Mouse (Mus musculus): ENCODE measurements around the gene Fam43b. TPM values are rescaled to one million over a fixed set of nuclear protein-coding genes. Genes with fewer than 3 reads are reported as not detected.

Fam43b gene
- polyA plus RNA-seq, 1 experiment, result not detected

DNA sequence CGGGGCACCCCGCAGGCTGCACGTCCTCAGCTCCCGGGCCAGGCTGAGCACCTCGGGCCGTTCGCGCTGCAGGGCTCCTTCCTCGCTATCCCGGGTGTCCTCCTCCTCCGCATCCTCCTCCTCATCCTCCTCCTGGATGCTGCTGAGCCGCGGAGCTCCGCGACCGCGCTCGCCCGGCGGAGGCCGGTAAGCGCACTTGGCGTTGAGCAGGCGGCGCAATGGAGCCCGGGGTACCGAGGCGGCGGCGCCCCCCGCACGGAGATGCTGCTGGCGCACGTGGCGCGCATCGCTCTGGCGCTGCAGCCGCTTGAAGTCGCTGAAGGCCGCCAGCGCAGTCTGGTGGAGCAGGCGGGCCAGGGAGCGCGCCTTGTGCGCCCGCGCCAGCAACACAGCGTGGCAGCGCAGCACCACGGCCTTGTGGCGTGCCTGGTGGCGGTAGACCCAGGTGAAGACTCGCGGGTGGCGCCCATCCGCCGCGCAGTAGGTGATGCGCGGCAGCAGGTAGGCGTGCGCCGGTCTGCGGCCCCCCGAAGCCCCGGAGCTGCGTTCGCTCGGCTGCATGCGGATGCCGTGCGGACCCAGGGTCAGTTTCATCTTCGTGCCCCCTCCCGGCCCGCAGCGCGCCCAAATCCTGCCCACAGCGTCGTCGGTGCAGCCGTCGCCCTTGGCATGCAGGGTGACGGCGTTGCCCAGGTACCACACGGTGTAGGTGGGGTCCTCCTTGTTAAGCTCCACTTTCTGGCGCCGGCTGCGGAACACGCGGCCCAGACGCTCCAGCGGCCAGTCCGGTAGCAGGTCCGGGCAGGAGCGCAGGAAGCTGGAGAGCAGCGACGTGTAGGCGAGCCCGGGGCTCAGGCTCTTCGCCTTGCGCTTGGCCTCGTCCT, 999 bp downstream of the Fam43b start:
- Histone ChIP-seq H3K27ac (ENCODE audit: insufficient read depth, low read length) (no peak overlapping the region), H3K4me3 (ENCODE audit: insufficient read depth, low read length) (no peak overlapping the region), H3K4me1 (ENCODE audit: control insufficient read depth, insufficient read depth, low read length) (no peaks in the 10 kb centered on the region)
- no peak for TF ChIP-seq POLR2A (IDR thresholded peaks at IDR 0.05; ENCODE audit: low read depth, low read length)

GRCm38 (mm10) chr4:138393703-138394102, 2.6 kb downstream of the Fam43b start:
- no peak overlapping the region for H3K4me3 ChIP-seq (ENCODE audit: insufficient read depth, low read length)

GRCm38 (mm10) chr4:138383789-138384188, 12.5 kb downstream of the Fam43b start:
- no peak overlapping the region for H3K4me3 ChIP-seq (ENCODE audit: insufficient read depth, low read length)
- H3K4me1 ChIP-seq (ENCODE audit: control insufficient read depth, insufficient read depth, low read length), result no peaks in the 10 kb centered on the region
- TF ChIP-seq CTCF (IDR thresholded peaks at IDR 0.05; ENCODE audit: borderline replicate concordance, insufficient read depth, low read length), result no peak
- no peak for TF ChIP-seq POLR2A (IDR thresholded peaks at IDR 0.05; ENCODE audit: low read depth, low read length)
- H3K27ac ChIP-seq (ENCODE audit: insufficient read depth, low read length), result no peak overlapping the region

More at GRCm38 (mm10) chr4:138393703-138394102, 2.6 kb downstream of the Fam43b start:
- Histone ChIP-seq H3K4me1 (ENCODE audit: control insufficient read depth, insufficient read depth, low read length) (no peaks in the 10 kb centered on the region), H3K27ac (ENCODE audit: insufficient read depth, low read length) (no peak overlapping the region)
- TF ChIP-seq POLR2A (IDR thresholded peaks at IDR 0.05; ENCODE audit: low read depth, low read length) (no peak), CTCF (IDR thresholded peaks at IDR 0.05; ENCODE audit: borderline replicate concordance, insufficient read depth, low read length) (no peak)

- TF ChIP-seq POLR2A (IDR thresholded peaks at IDR 0.05; ENCODE audit: low read depth, low read length) (no peak), CTCF (IDR thresholded peaks at IDR 0.05; ENCODE audit: borderline replicate concordance, insufficient read depth, low read length) (no peak)
- H3K27ac ChIP-seq (ENCODE audit: insufficient read depth, low read length), result no peak overlapping the region
These were observed 13.9 kb downstream of the Fam43b start for GRCm38 (mm10) chr4:138382462-138382861.

DNA sequence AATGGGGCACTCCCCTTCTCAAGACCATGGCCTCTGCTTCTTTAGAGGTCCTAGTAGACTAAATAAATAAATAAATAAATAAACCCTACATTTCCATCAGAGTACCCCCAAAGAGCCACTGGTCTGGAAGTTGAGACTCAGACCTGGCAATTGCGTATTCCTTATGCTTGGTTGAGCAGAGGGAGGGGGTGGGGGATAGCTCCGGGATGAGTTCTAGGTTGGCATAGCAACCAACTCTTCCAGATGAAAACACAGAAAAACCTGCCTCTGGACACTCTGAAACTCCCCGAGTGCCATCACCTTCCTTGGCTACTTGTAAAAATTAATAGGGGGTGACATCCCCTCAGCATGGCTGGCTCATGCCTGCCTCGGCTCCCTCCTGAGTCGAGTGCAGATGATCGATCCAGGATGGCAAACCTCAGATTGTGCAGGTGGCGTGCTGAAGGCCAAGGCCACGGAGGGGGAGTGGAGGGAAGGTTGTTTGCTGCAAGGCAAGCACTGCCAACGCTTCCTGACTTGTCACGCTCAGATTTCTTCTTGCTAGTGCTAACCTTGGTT, 16.1 kb downstream of the Fam43b start:
- Histone ChIP-seq H3K27ac (ENCODE audit: insufficient read depth, low read length) (no peak overlapping the region), H3K4me3 (ENCODE audit: insufficient read depth, low read length) (no peak overlapping the region), H3K4me1 (ENCODE audit: control insufficient read depth, insufficient read depth, low read length) (no peaks in the 10 kb centered on the region)
- TF ChIP-seq POLR2A (IDR thresholded peaks at IDR 0.05; ENCODE audit: low read depth, low read length) (no peak), CTCF (IDR thresholded peaks at IDR 0.05; ENCODE audit: borderline replicate concordance, insufficient read depth, low read length) (no peak)

More at GRCm38 (mm10) chr4:138382462-138382861, 13.9 kb downstream of the Fam43b start:
- H3K4me3 ChIP-seq (ENCODE audit: insufficient read depth, low read length), result no peak overlapping the region
- H3K4me1 ChIP-seq (ENCODE audit: control insufficient read depth, insufficient read depth, low read length), result no peaks in the 10 kb centered on the region

DNA sequence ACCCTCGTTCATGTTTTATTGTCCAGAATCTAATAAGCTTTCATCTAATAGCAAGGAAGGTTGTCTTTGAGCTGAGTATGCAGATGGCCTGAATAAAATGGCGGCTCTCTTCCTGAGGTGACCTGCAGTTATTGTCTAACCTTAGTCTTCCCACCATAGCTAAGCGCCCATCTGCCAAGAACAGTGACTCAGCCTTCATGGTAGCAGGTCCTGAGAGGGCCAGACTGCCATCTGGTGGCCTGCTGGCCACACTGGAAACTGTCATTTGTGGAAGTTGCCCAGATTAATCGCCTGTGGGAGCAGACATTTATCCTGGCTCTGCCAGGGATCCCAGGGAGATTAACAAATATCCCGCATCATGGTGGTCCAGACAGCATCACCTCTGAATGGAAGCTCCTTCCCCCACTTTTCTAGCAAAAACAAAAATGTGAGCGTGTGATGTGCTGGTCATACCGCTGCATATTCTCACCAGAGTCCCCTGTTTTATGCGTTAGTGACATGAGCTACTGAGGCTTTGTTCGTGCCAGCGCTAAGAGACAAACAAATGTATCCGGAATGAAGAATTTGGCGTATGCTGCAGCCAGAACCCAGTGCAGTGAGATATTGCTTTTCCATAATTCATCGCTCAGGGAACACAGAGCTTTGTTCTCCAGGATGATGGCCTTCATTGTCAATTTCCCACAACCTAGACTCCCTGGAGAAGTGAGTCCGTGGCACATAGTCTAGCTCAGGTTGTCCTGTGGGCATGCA, 17.1 kb downstream of the Fam43b start:
- Histone ChIP-seq H3K4me1 (ENCODE audit: control insufficient read depth, insufficient read depth, low read length) (no peaks in the 10 kb centered on the region), H3K27ac (ENCODE audit: insufficient read depth, low read length) (no peak overlapping the region), H3K4me3 (ENCODE audit: insufficient read depth, low read length) (no peak overlapping the region)
- TF ChIP-seq CTCF (IDR thresholded peaks at IDR 0.05; ENCODE audit: borderline replicate concordance, insufficient read depth, low read length) (peak; percentile 91), POLR2A (IDR thresholded peaks at IDR 0.05; ENCODE audit: low read depth, low read length) (no peak)

DNA sequence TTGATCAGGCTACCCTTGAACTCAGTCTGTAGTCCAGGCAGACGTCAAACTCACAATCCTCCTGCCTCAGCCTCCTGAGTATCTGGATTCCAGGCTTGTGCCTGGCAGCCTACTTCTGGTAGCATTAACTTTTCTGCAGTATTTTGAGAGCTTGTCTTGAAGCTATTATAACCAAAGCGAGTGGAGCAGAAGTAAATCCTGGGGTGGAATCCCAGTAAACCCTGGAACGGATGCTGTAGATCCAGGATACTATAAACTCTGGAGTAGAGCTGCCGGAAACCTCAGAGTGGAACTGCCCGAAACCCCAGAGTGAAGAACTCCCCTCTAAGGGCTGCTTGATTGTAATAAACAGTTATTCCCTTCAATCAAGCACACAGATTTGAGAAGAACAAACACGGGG, 18.8 kb downstream of the Fam43b start:
- no peak overlapping the region for H3K27ac ChIP-seq (ENCODE audit: insufficient read depth, low read length)
- H3K4me1 ChIP-seq (ENCODE audit: control insufficient read depth, insufficient read depth, low read length), result no peaks in the 10 kb centered on the region
- no peak overlapping the region for H3K4me3 ChIP-seq (ENCODE audit: insufficient read depth, low read length)
- TF ChIP-seq CTCF (IDR thresholded peaks at IDR 0.05; ENCODE audit: borderline replicate concordance, insufficient read depth, low read length) (no peak), POLR2A (IDR thresholded peaks at IDR 0.05; ENCODE audit: low read depth, low read length) (no peak)

- TF ChIP-seq POLR2A (IDR thresholded peaks at IDR 0.05; ENCODE audit: low read depth, low read length) (no peak), CTCF (IDR thresholded peaks at IDR 0.05; ENCODE audit: borderline replicate concordance, insufficient read depth, low read length) (no peak)
- Histone ChIP-seq H3K27ac (ENCODE audit: insufficient read depth, low read length) (no peak overlapping the region), H3K4me3 (ENCODE audit: insufficient read depth, low read length) (no peak overlapping the region), H3K4me1 (ENCODE audit: control insufficient read depth, insufficient read depth, low read length) (no peaks in the 10 kb centered on the region)
These were observed 21.2 kb downstream of the Fam43b start for GRCm38 (mm10) chr4:138375117-138375516.

DNA sequence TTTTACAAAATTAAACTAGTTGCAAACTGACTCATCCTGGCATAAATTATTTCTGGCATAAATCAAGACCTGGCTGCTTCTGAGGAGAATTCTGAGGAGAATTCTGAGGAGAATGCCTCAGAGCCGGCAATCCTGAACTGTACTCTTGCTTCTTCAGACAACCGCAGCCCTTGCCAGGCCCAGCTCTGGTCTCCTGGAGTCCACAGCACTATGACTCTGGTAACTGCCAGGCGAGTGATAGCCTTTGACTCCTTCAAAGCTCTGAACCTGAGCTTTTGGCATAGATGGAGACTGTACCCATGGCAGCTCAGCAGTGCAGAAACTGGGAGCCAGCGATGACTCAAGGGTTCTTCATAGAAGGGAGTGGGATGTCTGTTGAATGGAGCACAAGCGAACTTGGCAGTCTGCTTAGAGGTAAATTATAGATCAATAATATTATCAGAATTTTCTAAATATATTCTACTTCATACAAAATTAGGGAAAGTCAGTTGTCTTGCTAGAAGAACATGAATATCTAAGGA, 25.3 kb downstream of the Fam43b start:
- TF ChIP-seq CTCF (IDR thresholded peaks at IDR 0.05; ENCODE audit: borderline replicate concordance, insufficient read depth, low read length), result no peak
- TF ChIP-seq POLR2A (IDR thresholded peaks at IDR 0.05; ENCODE audit: low read depth, low read length), result no peak
- Histone ChIP-seq H3K27ac (ENCODE audit: insufficient read depth, low read length) (no peak overlapping the region), H3K4me3 (ENCODE audit: insufficient read depth, low read length) (no peak overlapping the region), H3K4me1 (ENCODE audit: control insufficient read depth, insufficient read depth, low read length) (peaks cover 4% of the 10 kb centered on the region; the same call in 1 of the 2 replicates)

Data from embryonic fibroblast, embryonic 13.5 days (primary cell).